Mouse (Mus musculus): ENCODE results near the gene Ints14. TPM values are rescaled to one million over a fixed set of nuclear protein-coding genes. Genes with fewer than 3 reads are reported as not detected.

Gene Ints14
- polyA plus RNA-seq, 1 experiment, result 9.6 TPM

- TF ChIP-seq CTCF (IDR thresholded peaks at IDR 0.05; ENCODE audit: extremely low read depth, insufficient read depth, insufficient read length, insufficient replicate concordance), result peak; percentile 97
- TF ChIP-seq POLR2A (IDR thresholded peaks at IDR 0.05; ENCODE audit: low read depth, low read length), result peak; percentile 37; the same call in 1 of the 2 replicates
- Histone ChIP-seq H3K27me3 (ENCODE audit: control insufficient read depth, insufficient read depth, low read length) (no peaks in the 10 kb centered on the region), H3K36me3 (ENCODE audit: control insufficient read depth, insufficient read depth, low read length) (peaks cover 3% of the 10 kb centered on the region), H3K4me3 (ENCODE audit: extremely low read depth, insufficient read depth, insufficient read length) (peak within 1 kb of the TSS; percentile 96), H3K27ac (ENCODE audit: insufficient read depth, low read length) (peak within 1 kb of the TSS; percentile 96), H3K4me1 (ENCODE audit: control insufficient read depth, insufficient read depth, insufficient read length) (peaks cover 4% of the 10 kb centered on the region; the same call in 1 of the 2 replicates)
- DNase-seq (ENCODE audit: low read depth in 1 of 2, low spot score in 2 of 2), result peak; percentile 84 to 93
- under 1% methylated on average over 85 of the region's 85 CpGs for WGBS
Observed at GRCm38 (mm10) chr9:65032269-65033108, 71.8 kb downstream of the Ints14 start, which contains the start of gene Dpp8. Gene Dpp8 (plus strand): TSS chr9:65032414.

- Histone ChIP-seq H3K36me3 (ENCODE audit: control insufficient read depth, insufficient read depth, low read length) (peaks cover 27% of the 10 kb centered on the region), H3K4me3 (ENCODE audit: extremely low read depth, insufficient read depth, insufficient read length) (no peak overlapping the region), H3K4me1 (ENCODE audit: control insufficient read depth, insufficient read depth, insufficient read length) (peaks cover 4% of the 10 kb centered on the region; the same call in 1 of the 2 replicates), H3K27ac (ENCODE audit: insufficient read depth, low read length) (no peak overlapping the region), H3K27me3 (ENCODE audit: control insufficient read depth, insufficient read depth, low read length) (no peaks in the 10 kb centered on the region)
- no peak for TF ChIP-seq POLR2A (IDR thresholded peaks at IDR 0.05; ENCODE audit: low read depth, low read length)
- TF ChIP-seq CTCF (IDR thresholded peaks at IDR 0.05; ENCODE audit: extremely low read depth, insufficient read depth, insufficient read length, insufficient replicate concordance), result no peak
- DNase-seq (ENCODE audit: low read depth in 1 of 2, low spot score in 2 of 2), result no peak
- WGBS, result 97% methylated on average over 1 of the region's 1 CpGs
Observed at GRCm38 (mm10) chr9:65036456-65036855, 75.8 kb downstream of the Ints14 start.

Other genes with a start within 250 kb of the Ints14 start
- gene Rab11a, start 223.1 kb upstream of the Ints14 start, polyA plus RNA-seq (2012; rRNA removed), result 33.1 and 38.4 TPM in 2 replicates
- 22.2 and 25.9 TPM in 2 replicates for gene Dennd4a, start 149.6 kb upstream of the Ints14 start, polyA plus RNA-seq (2012; rRNA removed)
- not detected in 2 replicates for gene Slc24a1, start 9.3 kb upstream of the Ints14 start, polyA plus RNA-seq (2012; rRNA removed)
- 12.4 and 14.4 TPM in 2 replicates for gene Hacd3, start 60.8 kb downstream of the Ints14 start, polyA plus RNA-seq (2012; rRNA removed)
- 32.6 and 39.7 TPM in 2 replicates for gene Dpp8, start 71.5 kb downstream of the Ints14 start, polyA plus RNA-seq (2012; rRNA removed)
- 1.4 and 1.9 TPM in 2 replicates for gene Igdcc4, start 140.6 kb downstream of the Ints14 start, polyA plus RNA-seq (2012; rRNA removed)
- 0.27 and 0.30 TPM in 2 replicates for gene Igdcc3, start 180.3 kb downstream of the Ints14 start, polyA plus RNA-seq (2012; rRNA removed)
- gene Parp16, start 234.4 kb downstream of the Ints14 start, polyA plus RNA-seq (2012; rRNA removed), result 7.4 and 9.1 TPM in 2 replicates

Measured in spleen, adult 2 months (tissue).